Mouse (Mus musculus): ENCODE data around the gene Dcpp2. TPM values are rescaled to one million over a fixed set of nuclear protein-coding genes. Genes with fewer than 3 reads are reported as not detected.

The Dcpp2 gene
- total and polyA plus RNA-seq, 3 experiments, result not detected

- peak; percentile 62 for TF ChIP-seq NELFE (IDR thresholded peaks at IDR 0.05; ENCODE audit: low read depth, low read length)
- peak; percentile 52 for TF ChIP-seq ETS1 (IDR thresholded peaks at IDR 0.05; ENCODE audit: low read depth, low read length)
- TF ChIP-seq MAFK (IDR thresholded peaks at IDR 0.05; ENCODE audit: borderline replicate concordance, low read depth, low read length), result no peak
- TF ChIP-seq POLR2AphosphoS5 (IDR thresholded peaks at IDR 0.05; ENCODE audit: borderline replicate concordance, low read depth, low read length), result no peak
- TF ChIP-seq USF1 (IDR thresholded peaks at IDR 0.05; ENCODE audit: low read depth, low read length), result no peak
- no peak for TF ChIP-seq UBTF (IDR thresholded peaks at IDR 0.05; ENCODE audit: borderline replicate concordance, insufficient read depth, low read depth, low read length)
- TF ChIP-seq EP300 (IDR thresholded peaks at IDR 0.05; ENCODE audit: low read depth in 1 of 2, low read length in 2 of 2), result peak in 1 of 2 experiments; percentile 45; a peak in 2 of 4 replicates
- TF ChIP-seq SIN3A (IDR thresholded peaks at IDR 0.05; ENCODE audit: low read length), result peak; percentile 26; the same call in 1 of the 2 replicates
Observed at GRCm38 (mm10) chr17:23850853-23851749, 29.6 kb upstream of the Dcpp2 start (continued).

- Histone ChIP-seq H3K27ac (ENCODE audit: control insufficient read depth, low read depth, low read length) (no peak overlapping the region), H3K9ac (ENCODE audit: control insufficient read depth, low read depth, low read length, poor library complexity, severe bottlenecking) (no peak overlapping the region), H3K4me3 (ENCODE audit: control insufficient read depth in 1 of 2, insufficient read depth in 1 of 2, low read depth in 2 of 2, low read length in 2 of 2) (no peak overlapping the region), H3K9me3 (replicated peaks; ENCODE audit: insufficient read depth, low read length) (no peaks in the 10 kb centered on the region), H3K4me1 (ENCODE audit: control insufficient read depth in 1 of 2, insufficient read depth in 2 of 2, low read length in 2 of 2) (peaks cover 2 to 4% of the 10 kb centered on the region in 2 experiments), H3K36me3 (ENCODE audit: control insufficient read depth in 1 of 2, insufficient read depth in 2 of 2, low read length in 2 of 2) (peaks cover 0 to 2% of the 10 kb centered on the region in 2 experiments; a peak in 2 of 4 replicates), H3K79me2 (ENCODE audit: control insufficient read depth, insufficient read depth, low read length, poor library complexity) (no peaks in the 10 kb centered on the region), H3K27me3 (ENCODE audit: control insufficient read depth in 1 of 2, insufficient read depth in 2 of 2, low read length in 2 of 2) (no peaks in the 10 kb centered on the region)
- peak; percentile 57 for DNase-seq (ENCODE audit: low read depth, low spot score)
- peak; percentile 51 for TF ChIP-seq SMC3 (IDR thresholded peaks at IDR 0.05; ENCODE audit: low read depth, low read length)
- no peak for TF ChIP-seq NELFE (IDR thresholded peaks at IDR 0.05; ENCODE audit: low read depth, low read length)
- peak; percentile 59 to 72 (median 65) for TF ChIP-seq CTCF (IDR thresholded peaks at IDR 0.05 in 2 of 3, conservative IDR thresholded peaks at IDR 0.05 in 1 of 3; ENCODE audit: control insufficient read depth in 1 of 3, insufficient read depth in 1 of 3, low read depth in 2 of 3, low read length in 3 of 3, poor library complexity in 1 of 3, severe bottlenecking in 1 of 3)
- TF ChIP-seq E2F4 (IDR thresholded peaks at IDR 0.05; ENCODE audit: borderline replicate concordance, low read depth, low read length), result no peak
- TF ChIP-seq RAD21 (IDR thresholded peaks at IDR 0.05; ENCODE audit: low read depth, low read length), result peak; percentile 18
- TF ChIP-seq ZC3H11A (IDR thresholded peaks at IDR 0.05; ENCODE audit: low read depth, low read length), result peak; percentile 17; the same call in 1 of the 2 replicates
Observed at GRCm38 (mm10) chr17:23853292-23853691, 27.4 kb upstream of the Dcpp2 start.

GRCm38 (mm10) chr17:23854229-23854765 is 26.4 kb upstream of the Dcpp2 start:
- no peak overlapping the region for H3K9ac ChIP-seq (ENCODE audit: control insufficient read depth, low read depth, low read length, poor library complexity, severe bottlenecking)
- H3K79me2 ChIP-seq (ENCODE audit: control insufficient read depth, insufficient read depth, low read length, poor library complexity), result no peaks in the 10 kb centered on the region
- no peak overlapping the region for H3K4me3 ChIP-seq (ENCODE audit: control insufficient read depth in 1 of 2, insufficient read depth in 1 of 2, low read depth in 2 of 2, low read length in 2 of 2)
- H3K27ac ChIP-seq (ENCODE audit: control insufficient read depth, low read depth, low read length), result no peak overlapping the region
- H3K9me3 ChIP-seq (replicated peaks; ENCODE audit: insufficient read depth, low read length), result no peaks in the 10 kb centered on the region
- H3K4me1 ChIP-seq (ENCODE audit: control insufficient read depth in 1 of 2, insufficient read depth in 2 of 2, low read length in 2 of 2), result peaks cover 2 to 4% of the 10 kb centered on the region in 2 experiments
- H3K36me3 ChIP-seq (ENCODE audit: control insufficient read depth in 1 of 2, insufficient read depth in 2 of 2, low read length in 2 of 2), result peaks cover 0 to 2% of the 10 kb centered on the region in 2 experiments; a peak in 2 of 4 replicates
- no peaks in the 10 kb centered on the region for H3K27me3 ChIP-seq (ENCODE audit: control insufficient read depth in 1 of 2, insufficient read depth in 2 of 2, low read length in 2 of 2)
- TF ChIP-seq ZKSCAN1 (IDR thresholded peaks at IDR 0.05; ENCODE audit: low read depth, low read length) (no peak), NRF1 (IDR thresholded peaks at IDR 0.05; ENCODE audit: insufficient read depth, low read depth, low read length, poor library complexity, severe bottlenecking) (no peak), MAZ (IDR thresholded peaks at IDR 0.05; ENCODE audit: low read depth, low read length) (no peak)
- no peak for DNase-seq (ENCODE audit: low read depth, low spot score)
